Mouse (Mus musculus): ENCODE measurements at regions not wholly inside any gene's neighbourhood (a gene's known extent, or its start where the extent isn't known, plus 50 kb on each side); places are given as distances from the start of the nearest gene placed in this dataset.
A peak's percentile ranks its signal among the peaks of the same experiment; 100 is the strongest.
"Not testable (repeated sequence)": the region's sequence is repeated elsewhere in the genome, so short reads cannot be mapped to it uniquely, and the experiment has no call there.

DNA sequence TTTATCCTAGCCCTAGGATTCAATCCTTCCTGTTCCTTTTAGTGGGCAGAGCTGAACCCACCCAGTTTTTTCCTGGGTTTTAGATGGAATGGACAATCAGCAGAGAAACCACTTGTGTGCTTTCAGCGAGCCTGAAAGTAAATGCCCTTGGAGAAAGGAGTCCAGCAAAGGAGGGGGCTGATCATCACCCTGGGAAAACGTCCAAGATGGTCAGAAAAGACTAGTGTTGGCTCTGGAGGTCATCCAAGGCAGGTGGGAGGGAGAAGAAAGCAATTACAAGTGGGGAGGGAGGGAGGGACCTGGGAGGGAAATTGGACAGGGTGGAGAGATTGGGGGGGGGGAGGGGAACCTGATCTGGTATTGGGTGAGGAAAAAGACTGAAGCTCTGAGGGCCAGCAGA, 55.6 kb upstream of the Zfp366 start:
- H3K27me3 ChIP-seq: no peaks in the 10 kb centered on the region
- no peak overlapping the region for H3K9ac ChIP-seq
- H3K4me3 ChIP-seq (replicated peaks): no peak overlapping the region
- no peaks in the 10 kb centered on the region; the same call in 1 of the 2 replicates for H3K9me3 ChIP-seq (replicated peaks)
- no peaks in the 10 kb centered on the region for H3K36me3 ChIP-seq
- 20% methylated on average over 2 of the region's 2 CpGs for WGBS
- no peak overlapping the region for H3K4me2 ChIP-seq
- no peak overlapping the region for H3K27ac ChIP-seq
- H3K4me1 ChIP-seq: peaks cover 21% of the 10 kb centered on the region
- ATAC-seq (replicated peaks; ENCODE audit: low FRiP score): no peak

- H3K27ac ChIP-seq: no peak overlapping the region
- no peak for ATAC-seq (replicated peaks; ENCODE audit: low FRiP score)
- no peaks in the 10 kb centered on the region for H3K27me3 ChIP-seq
- H3K4me1 ChIP-seq: peaks cover 28% of the 10 kb centered on the region
- no peaks in the 10 kb centered on the region for H3K36me3 ChIP-seq
- no peak overlapping the region for H3K4me3 ChIP-seq (replicated peaks)
- 24% methylated on average over 5 of the region's 5 CpGs for WGBS
- no peak overlapping the region for H3K4me2 ChIP-seq
- H3K9ac ChIP-seq: no peak overlapping the region
- H3K9me3 ChIP-seq (replicated peaks): no peaks in the 10 kb centered on the region; the same call in 1 of the 2 replicates
Observed at GRCm38 (mm10) chr13:99128284-99128691, 56.3 kb upstream of the Zfp366 start.

- Histone ChIP-seq H3K36me3 (no peaks in the 10 kb centered on the region), H3K9ac (no peak overlapping the region), H3K27me3 (no peaks in the 10 kb centered on the region), H3K4me3 (replicated peaks) (no peak overlapping the region), H3K9me3 (replicated peaks) (no peaks in the 10 kb centered on the region; the same call in 1 of the 2 replicates), H3K4me2 (no peak overlapping the region), H3K27ac (no peak overlapping the region), H3K4me1 (peaks cover 28% of the 10 kb centered on the region)
- 87% methylated on average over 5 of the region's 5 CpGs for whole genome bisulfite sequencing
- ATAC-seq (replicated peaks; ENCODE audit: low FRiP score): no peak
Observed at GRCm38 (mm10) chr13:99127716-99128115, 56.9 kb upstream of the Zfp366 start.

- H3K27ac ChIP-seq; ATAC-seq (replicated peaks; ENCODE audit: low FRiP score); H3K9ac ChIP-seq; H3K9me3 ChIP-seq (replicated peaks); H3K4me2 ChIP-seq; H3K27me3 ChIP-seq; H3K36me3 ChIP-seq; H3K4me3 ChIP-seq (replicated peaks): not testable (repeated sequence)
- 97% methylated on average over 10 of the region's 10 CpGs for WGBS
- peaks cover 28% of the 10 kb centered on the region for H3K4me1 ChIP-seq
Observed at GRCm38 (mm10) chr13:99126971-99127370, 57.7 kb upstream of the Zfp366 start.

DNA sequence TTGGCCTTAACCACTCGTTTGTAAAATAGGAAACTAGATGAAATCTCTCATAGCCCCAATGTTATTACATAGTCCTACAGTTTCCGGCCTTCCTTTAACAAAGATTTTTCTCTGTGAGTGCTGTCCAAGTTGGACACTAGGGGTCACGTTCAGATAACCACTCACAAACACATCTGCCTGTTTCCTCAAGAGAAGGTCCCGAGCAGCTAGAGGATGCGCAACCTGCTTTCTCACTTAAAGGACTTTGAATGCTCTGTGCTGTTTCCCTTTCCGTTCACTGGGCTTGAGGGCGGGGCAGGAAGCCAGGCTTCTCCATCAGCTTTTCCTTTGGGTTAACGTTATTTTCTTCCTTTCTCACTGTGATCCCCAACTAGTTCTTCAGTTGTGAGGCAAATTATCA, 58.1 kb upstream of the Zfp366 start:
- H3K27ac ChIP-seq: no peak overlapping the region
- peaks cover 28% of the 10 kb centered on the region for H3K4me1 ChIP-seq
- H3K36me3 ChIP-seq: no peaks in the 10 kb centered on the region
- H3K9ac ChIP-seq: no peak overlapping the region
- H3K4me3 ChIP-seq (replicated peaks): no peak overlapping the region
- H3K4me2 ChIP-seq: no peak overlapping the region
- H3K9me3 ChIP-seq (replicated peaks): no peaks in the 10 kb centered on the region; the same call in 1 of the 2 replicates
- H3K27me3 ChIP-seq: no peaks in the 10 kb centered on the region
- ATAC-seq (replicated peaks; ENCODE audit: low FRiP score): no peak
- WGBS: 80% methylated on average over 8 of the region's 8 CpGs

DNA sequence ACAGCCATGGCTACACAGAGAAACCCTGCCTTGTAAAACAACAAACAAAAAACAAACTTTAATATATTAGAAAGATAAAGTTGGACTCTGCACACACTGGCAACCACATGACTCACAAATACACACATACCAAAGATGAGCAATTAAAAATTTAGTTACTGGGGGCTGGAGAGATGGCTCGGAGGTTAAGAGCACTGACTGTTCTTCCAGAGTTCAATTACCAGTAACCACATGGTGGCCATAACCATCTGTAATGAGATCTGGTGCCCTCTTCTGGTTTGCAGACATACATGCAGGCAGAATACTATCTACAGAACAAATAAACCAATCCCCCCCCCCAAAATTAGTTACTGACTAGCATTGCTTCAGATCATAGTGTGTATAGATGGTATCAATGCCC, 58.7 kb upstream of the Zfp366 start:
- Histone ChIP-seq H3K4me2 (no peak overlapping the region), H3K9ac (no peak overlapping the region), H3K27me3 (no peaks in the 10 kb centered on the region), H3K9me3 (replicated peaks) (no peaks in the 10 kb centered on the region; the same call in 1 of the 2 replicates), H3K36me3 (no peaks in the 10 kb centered on the region), H3K4me1 (peaks cover 28% of the 10 kb centered on the region), H3K4me3 (replicated peaks) (no peak overlapping the region), H3K27ac (no peak overlapping the region)
- ATAC-seq (replicated peaks; ENCODE audit: low FRiP score): no peak
- WGBS: 78% methylated on average over 1 of the region's 1 CpGs

DNA sequence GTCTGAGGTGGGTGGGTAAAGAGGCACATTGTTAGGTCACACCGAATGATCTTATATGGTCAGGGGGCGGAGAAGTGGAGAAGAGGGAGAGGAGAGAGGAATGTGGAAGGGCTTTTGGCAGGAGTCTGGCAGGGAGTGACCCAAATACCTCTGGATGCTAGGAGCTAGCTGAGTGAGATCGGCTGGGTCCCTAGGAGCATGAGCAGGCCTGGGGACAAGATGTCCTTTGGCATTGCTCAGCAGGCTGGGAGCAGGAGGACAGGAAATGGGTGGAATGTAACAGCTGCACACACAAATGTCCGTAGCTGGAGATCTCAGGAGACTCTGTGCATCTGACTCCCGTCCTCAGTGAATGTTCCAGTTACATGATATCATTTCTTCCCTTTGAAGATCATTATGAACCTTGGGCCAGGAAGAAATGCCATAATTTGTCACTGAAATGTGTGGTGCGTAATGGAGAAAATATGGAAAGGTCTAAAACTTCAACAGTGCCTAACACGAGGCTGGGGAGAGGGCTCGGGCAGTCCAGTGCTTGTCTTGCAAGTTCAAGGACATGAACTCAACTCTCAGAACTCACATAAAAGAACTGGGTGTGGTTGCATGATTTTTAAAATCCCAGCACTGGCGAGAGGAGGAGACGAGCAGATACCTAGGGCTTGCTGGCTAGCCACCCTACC, 59.6 kb upstream of the Zfp366 start:
- no peaks in the 10 kb centered on the region for H3K36me3 ChIP-seq
- H3K4me3 ChIP-seq (replicated peaks): no peak overlapping the region
- peak overlapping the region; percentile 76 for H3K27ac ChIP-seq
- H3K4me1 ChIP-seq: peaks cover 28% of the 10 kb centered on the region
- no peak overlapping the region for H3K9ac ChIP-seq
- no peak overlapping the region for H3K4me2 ChIP-seq
- H3K27me3 ChIP-seq: no peaks in the 10 kb centered on the region
- peak; percentile 40; the same call in 1 of the 2 replicates for ATAC-seq (replicated peaks; ENCODE audit: low FRiP score)
- 52% methylated on average over 10 of the region's 10 CpGs for whole genome bisulfite sequencing
- H3K9me3 ChIP-seq (replicated peaks): no peaks in the 10 kb centered on the region

- Histone ChIP-seq H3K4me3 (replicated peaks) (no peak overlapping the region), H3K27me3 (no peaks in the 10 kb centered on the region), H3K4me1 (peaks cover 28% of the 10 kb centered on the region), H3K9me3 (replicated peaks) (no peaks in the 10 kb centered on the region), H3K4me2 (no peak overlapping the region), H3K9ac (no peak overlapping the region), H3K36me3 (no peaks in the 10 kb centered on the region), H3K27ac (peak overlapping the region; percentile 76)
- WGBS: 19% methylated on average over 2 of the region's 2 CpGs
- ATAC-seq (replicated peaks; ENCODE audit: low FRiP score): no peak
Observed at GRCm38 (mm10) chr13:99124141-99124540, 60.5 kb upstream of the Zfp366 start.

DNA sequence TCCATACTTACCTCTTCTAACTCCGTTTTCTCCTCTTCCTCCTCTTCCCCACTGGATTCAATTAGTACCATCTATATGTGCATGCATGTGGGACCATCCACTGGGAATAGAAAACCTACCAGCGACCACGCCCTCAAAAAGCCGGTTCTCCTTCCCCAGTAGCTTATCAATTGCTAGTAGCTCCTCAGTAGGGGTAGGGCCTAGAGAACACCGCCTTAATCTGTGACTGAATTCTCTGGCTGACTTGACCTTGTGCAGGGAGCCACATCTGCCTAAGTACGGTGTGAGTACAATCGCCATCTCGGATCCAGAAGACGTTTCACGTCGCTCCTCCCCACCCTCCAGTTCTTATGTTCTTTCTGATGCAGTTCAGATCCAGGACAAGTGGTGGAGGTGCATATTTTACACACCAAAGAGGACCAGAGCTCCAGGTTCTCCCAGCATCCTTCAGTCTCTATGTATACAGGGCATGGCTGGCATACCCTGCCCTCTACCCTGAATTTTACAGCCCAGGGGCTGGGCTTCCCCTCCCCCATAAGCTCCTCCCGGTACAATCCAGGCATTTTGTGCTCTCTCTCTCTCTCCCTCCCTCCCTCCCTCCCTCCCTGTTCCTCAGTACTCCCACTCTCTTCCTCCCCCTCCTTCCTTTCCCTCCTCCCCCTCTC, 61.0 kb upstream of the Zfp366 start:
- WGBS: 69% methylated on average over 12 of the region's 12 CpGs
- H3K9me3 ChIP-seq (replicated peaks): no peaks in the 10 kb centered on the region
- no peaks in the 10 kb centered on the region for H3K36me3 ChIP-seq
- peaks cover 25% of the 10 kb centered on the region for H3K4me1 ChIP-seq
- no peak overlapping the region for H3K4me2 ChIP-seq
- no peaks in the 10 kb centered on the region for H3K27me3 ChIP-seq
- no peak overlapping the region for H3K27ac ChIP-seq
- no peak overlapping the region for H3K9ac ChIP-seq
- peak; percentile 27; the same call in 1 of the 2 replicates for ATAC-seq (replicated peaks; ENCODE audit: low FRiP score)
- H3K4me3 ChIP-seq (replicated peaks): no peak overlapping the region

DNA sequence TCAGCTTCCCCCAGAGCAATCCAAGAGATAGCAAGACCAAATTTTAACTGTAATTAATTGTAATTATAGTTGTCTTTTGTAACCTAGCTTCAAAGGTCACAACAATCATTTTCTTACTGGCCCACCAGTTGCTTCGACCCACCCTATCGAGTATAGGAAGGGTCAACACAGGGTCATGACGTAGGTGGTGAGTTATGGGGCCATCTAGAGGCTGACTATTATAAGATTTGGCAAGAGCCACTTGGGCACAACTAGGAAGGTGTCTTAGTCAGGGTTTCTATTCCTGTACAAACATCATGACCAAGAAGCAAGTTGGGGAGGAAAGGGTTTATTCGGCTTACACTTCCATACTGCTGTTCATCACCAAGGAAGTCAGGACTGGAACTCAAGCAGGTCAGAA, 62.1 kb upstream of the Zfp366 start:
- not testable (repeated sequence) for H3K4me3 ChIP-seq (replicated peaks); H3K36me3 ChIP-seq; ATAC-seq (replicated peaks; ENCODE audit: low FRiP score); H3K27ac ChIP-seq; H3K4me2 ChIP-seq; H3K9ac ChIP-seq; H3K27me3 ChIP-seq; H3K9me3 ChIP-seq (replicated peaks)
- WGBS: 89% methylated on average over 4 of the region's 4 CpGs
- peaks cover 21% of the 10 kb centered on the region for H3K4me1 ChIP-seq

- H3K27ac ChIP-seq: no peak overlapping the region
- no peaks in the 10 kb centered on the region for H3K36me3 ChIP-seq
- 95% methylated on average over 4 of the region's 4 CpGs for WGBS
- no peak overlapping the region for H3K4me2 ChIP-seq
- no peak overlapping the region for H3K4me3 ChIP-seq (replicated peaks)
- no peaks in the 10 kb centered on the region for H3K27me3 ChIP-seq
- peaks cover 21% of the 10 kb centered on the region for H3K4me1 ChIP-seq
- H3K9me3 ChIP-seq (replicated peaks): no peaks in the 10 kb centered on the region
- H3K9ac ChIP-seq: no peak overlapping the region
- no peak for ATAC-seq (replicated peaks; ENCODE audit: low FRiP score)
Observed at GRCm38 (mm10) chr13:99121096-99121495, 63.5 kb upstream of the Zfp366 start.

- WGBS: 86% methylated on average over 3 of the region's 3 CpGs
Observed at GRCm38 (mm10) chr13:99119941-99120340, 64.7 kb upstream of the Zfp366 start.

More at GRCm38 (mm10) chr13:99119941-99120340, 64.7 kb upstream of the Zfp366 start:
- H3K4me1 ChIP-seq: peaks cover 15% of the 10 kb centered on the region
- no peaks in the 10 kb centered on the region for H3K9me3 ChIP-seq (replicated peaks)
- H3K36me3 ChIP-seq: no peaks in the 10 kb centered on the region
- no peaks in the 10 kb centered on the region for H3K27me3 ChIP-seq
- no peak overlapping the region for H3K9ac ChIP-seq
- ATAC-seq (replicated peaks; ENCODE audit: low FRiP score): no peak
- no peak overlapping the region for H3K4me3 ChIP-seq (replicated peaks)
- no peak overlapping the region for H3K4me2 ChIP-seq
- no peak overlapping the region; the same call in 1 of the 2 replicates for H3K27ac ChIP-seq
